8 mouse cellular contexts compared by ENCODE assay signal in the genomic region with DNA sequence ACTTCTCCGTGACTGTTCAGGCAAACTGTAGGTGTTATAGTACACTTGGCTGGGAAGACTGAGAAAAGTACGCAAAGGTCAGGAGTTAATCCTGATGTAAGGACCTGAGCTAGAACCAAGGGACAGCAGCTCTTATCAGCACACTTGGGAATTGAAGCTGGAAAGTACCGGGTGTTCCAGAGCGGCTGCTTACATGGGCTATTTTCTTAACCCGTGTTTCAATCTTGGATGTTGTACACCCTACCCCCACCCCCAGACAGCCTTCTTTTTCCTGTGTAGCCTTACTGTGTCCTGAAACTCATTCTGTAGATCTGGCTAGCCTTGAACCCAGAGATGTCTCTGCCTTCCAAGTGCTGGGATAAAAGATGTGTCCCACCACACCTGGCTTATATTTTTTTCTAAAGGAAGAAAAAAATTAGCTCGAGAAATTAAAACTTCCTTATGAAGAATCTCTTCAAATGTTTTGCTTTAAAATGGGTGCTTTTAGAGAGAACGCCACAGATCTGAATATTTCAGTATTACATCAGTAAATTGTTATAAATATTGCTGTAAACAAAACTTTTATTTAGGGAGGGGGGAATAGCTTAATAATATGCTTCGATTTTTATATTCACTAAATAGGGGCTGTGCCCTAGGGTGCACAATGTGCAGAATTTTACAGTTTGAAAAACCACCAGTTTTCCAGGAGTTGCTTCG. TPM values are rescaled to one million over a fixed set of nuclear protein-coding genes. Genes with fewer than 3 reads are reported as not detected.
DNase-seq lines count a peak whose midpoint lies in the region; ATAC-seq and TF ChIP-seq lines count a peak whose summit lies in the region.

No protein-coding gene starts in this region.

- H3K4me2 ChIP-seq in forebrain, postnatal 0 days (ENCODE audit: low read depth), result peak overlapping the region; percentile 82

- peak overlapping the region; percentile 74; the same call in 1 of the 2 replicates for H3K9ac ChIP-seq in forebrain, postnatal 0 days

- no peak for TF ChIP-seq CTCF in forebrain, postnatal 0 days (IDR thresholded peaks at IDR 0.05; ENCODE audit: low read depth)
- TF ChIP-seq CTCF in small intestine, adult 2 months (IDR thresholded peaks at IDR 0.05; ENCODE audit: extremely low read depth, insufficient read length, insufficient replicate concordance, low read depth, low read length), result no peak

- no peaks in the 10 kb centered on the region for H3K9me3 ChIP-seq in megakaryocyte, embryonic 14.5 days
- H3K9me3 ChIP-seq in forebrain, postnatal 0 days (ENCODE audit: low read length), result no peaks in the 10 kb centered on the region
- H3K9me3 ChIP-seq in limb, embryonic 10.5 days (replicated peaks), result no peaks in the 10 kb centered on the region

- peaks cover 8% of the 10 kb centered on the region for H3K36me3 ChIP-seq in megakaryocyte, embryonic 14.5 days (replicated peaks; ENCODE audit: low read length)
- no peaks in the 10 kb centered on the region for H3K36me3 ChIP-seq in forebrain, postnatal 0 days (ENCODE audit: insufficient read depth)
- H3K36me3 ChIP-seq in limb, embryonic 10.5 days, result peaks cover 15% of the 10 kb centered on the region
- H3K36me3 ChIP-seq in small intestine, adult 2 months (ENCODE audit: control insufficient read depth, insufficient read depth, low read length), result peaks cover 2% of the 10 kb centered on the region

- ATAC-seq in megakaryocyte, adult 5-6 weeks (ENCODE audit: poor library complexity, severe bottlenecking), result no peak
- ATAC-seq in forebrain, postnatal 0 days, result no peak

- H3K27me3 ChIP-seq in megakaryocyte, embryonic 14.5 days (replicated peaks), result no peaks in the 10 kb centered on the region
- no peaks in the 10 kb centered on the region for H3K27me3 ChIP-seq in forebrain, postnatal 0 days (ENCODE audit: insufficient read depth, low read length)
- H3K27me3 ChIP-seq in limb, embryonic 10.5 days (ENCODE audit: low read depth, poor library complexity, severe bottlenecking), result no peaks in the 10 kb centered on the region
- no peaks in the 10 kb centered on the region for H3K27me3 ChIP-seq in small intestine, adult 2 months (ENCODE audit: control insufficient read depth, insufficient read depth, low read length)

- H3K4me3 ChIP-seq in megakaryocyte, embryonic 14.5 days (replicated peaks), result peak overlapping the region; percentile 97
- peak overlapping the region; percentile 69 for H3K4me3 ChIP-seq in forebrain, postnatal 0 days (ENCODE audit: low read depth, low read length)
- peak overlapping the region; percentile 89 for H3K4me3 ChIP-seq in limb, embryonic 10.5 days
- H3K4me3 ChIP-seq in small intestine, adult 2 months (ENCODE audit: low read depth, low read length), result peak overlapping the region; percentile 91

- peaks cover 40% of the 10 kb centered on the region for H3K4me1 ChIP-seq in megakaryocyte, embryonic 14.5 days
- peaks cover 10% of the 10 kb centered on the region for H3K4me1 ChIP-seq in forebrain, postnatal 0 days (ENCODE audit: insufficient read depth)
- H3K4me1 ChIP-seq in limb, embryonic 10.5 days, result peaks cover 19% of the 10 kb centered on the region
- peaks cover 11% of the 10 kb centered on the region; the same call in 1 of the 2 replicates for H3K4me1 ChIP-seq in small intestine, adult 2 months (ENCODE audit: control insufficient read depth, insufficient read depth, insufficient read length, low read length)

- WGBS in forebrain, postnatal 0 days, result 72% methylated on average over 9 of the region's 9 CpGs
- 79% methylated on average over 9 of the region's 9 CpGs for WGBS in limb, embryonic 10.5 days
- 30% methylated on average over 9 of the region's 9 CpGs for WGBS in small intestine, adult 2 months

- H3K27ac ChIP-seq in forebrain, postnatal 0 days (ENCODE audit: low read depth, low read length), result peak overlapping the region; percentile 81
- H3K27ac ChIP-seq in limb, embryonic 10.5 days, result peak overlapping the region; percentile 93
- H3K27ac ChIP-seq in small intestine, adult 2 months (ENCODE audit: insufficient read depth, low read depth, low read length), result peak overlapping the region; percentile 96

- TF ChIP-seq POLR2A in small intestine, adult 2 months (IDR thresholded peaks at IDR 0.05; ENCODE audit: low read depth, low read length), result no peak

- no peak for DNase-seq in forebrain, postnatal 0 days
- no peak for DNase-seq in limb, embryonic 10.5 days (ENCODE audit: low spot score)
- DNase-seq in right cerebral cortex, postnatal 25 days, result no peak
- no peak for DNase-seq in left cerebral cortex, adult 18-20 months (ENCODE audit: low spot score in 2 of 2)
- no peak for DNase-seq in embryo, embryonic 10 days (ENCODE audit: low spot score)

RNA-seq across cellular contexts. Expression of a gene that starts 13.7 kb away (rescaled TPM):
- polyA plus RNA-seq in megakaryocyte, embryonic 14.5 days (2012; ENCODE audit: insufficient read depth, low replicate concordance), result 19.3 and 25.9 TPM in 2 replicates
- 237 and 241 TPM in 2 replicates for total RNA-seq in megakaryocyte, adult 5-6 weeks (2015)
- 230 and 242 TPM in 2 replicates for total RNA-seq in megakaryocyte, adult 5-6 weeks (2017)
- 131 and 164 TPM in 2 replicates for total RNA-seq in forebrain, postnatal 0 days (2014; rRNA removed)
- 465 and 565 TPM in 2 replicates for polyA plus RNA-seq in forebrain, postnatal 0 days (2015; fragmentation: Nextera tagmentation; extraction: Ambion mirVana)
- 499 and 560 TPM in 2 replicates for polyA plus RNA-seq in limb, embryonic 10.5 days (2016; fragmentation: Nextera tagmentation; extraction: Ambion mirVana)
- polyA plus RNA-seq in small intestine, adult 2 months (2012; rRNA removed), result 13.8 and 17.3 TPM in 2 replicates
- total RNA-seq in left cerebral cortex, adult 18-20 months (2021), result 100 to 1,000 TPM; 144 to 145 TPM

Comparison
In these comparisons a context has a peak if more than half of its experiments do, and no peak if none do; other contexts are left out.
1. RNA of a gene that starts 13.7 kb away (polyA plus RNA-seq): 499 to 560 TPM in limb, embryonic 10.5 days and 465 to 565 TPM in forebrain, postnatal 0 days; 19.3 to 25.9 TPM in megakaryocyte, embryonic 14.5 days and 13.8 to 17.3 TPM in small intestine, adult 2 months; every median in the first group is over 10 times any median in the second.
2. Peak in every context shown above with its lines, with median percentiles within 50 percentile points of each other: H3K4me3 ChIP-seq and H3K27ac ChIP-seq.